Mouse (Mus musculus) ovary, adult 10 weeks (tissue): ENCODE data around the gene Il21r. TPM values are rescaled to one million over a fixed set of nuclear protein-coding genes. Genes with fewer than 3 reads are reported as not detected.

Source experiments
- polyA plus RNA-seq: library from polyadenylated mRNA; stranded (reverse); fragments of 350-450 nt; fragmentation: Illumina TruSeq; extraction: RNeasy Lipid Tissue Mini Kit (QIAGEN cat#74804); gene quantifications from one replicate; pipeline ENCODE4 v1.2.3, GENCODE M21; 2014

The Il21r gene
- 1.1 TPM for polyA plus RNA-seq

GRCm38 (mm10) chr7:125603185-125603631, at the start of gene Il21r:
Il21r (plus strand) TSS chr7:125603429.

Other genes starting within 250 kb of the Il21r start
- 0.26 TPM for gene Kdm8, start 158.8 kb upstream of the Il21r start, polyA plus RNA-seq
- gene Nsmce1, start 111.8 kb upstream of the Il21r start, polyA plus RNA-seq: 64.7 TPM
- 4.9 TPM for gene Il4ra, start 51.3 kb upstream of the Il21r start, polyA plus RNA-seq
- gene Gtf3c1, start 104.4 kb downstream of the Il21r start, polyA plus RNA-seq: 10.4 TPM
- gene D430042O09Rik, start 104.5 kb downstream of the Il21r start, polyA plus RNA-seq: 10.1 TPM